Mouse (Mus musculus): ENCODE measurements at regions not wholly inside any gene's neighbourhood (a gene's known extent, or its start where the extent isn't known, plus 50 kb on each side); places are given as distances from the start of the nearest gene placed in this dataset.

DNA sequence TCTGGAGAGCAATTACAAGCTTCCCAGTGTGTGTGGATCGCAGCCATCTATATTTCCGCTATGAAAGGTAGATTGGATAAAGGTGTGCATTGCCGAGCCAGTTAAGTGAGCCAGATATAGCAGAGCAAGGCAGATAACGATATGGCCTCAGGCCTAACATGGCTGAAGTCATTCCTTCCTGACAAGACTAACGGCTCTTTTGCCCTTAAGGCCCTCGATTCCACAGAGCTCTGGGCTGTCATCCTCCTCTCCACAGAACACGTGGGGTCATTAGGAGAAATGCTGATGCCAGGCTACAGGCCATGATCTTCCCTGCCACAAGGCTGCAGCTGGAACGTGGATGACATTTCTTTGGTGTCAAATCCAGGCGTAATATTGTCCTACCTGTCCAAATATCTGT is 72.7 kb upstream of the Pbx1 start:
- ATAC-seq (ENCODE audit: low FRiP score): peak; percentile 70; the same call in 1 of the 2 replicates
- H3K27ac ChIP-seq (ENCODE audit: low read depth, low read length): no peak overlapping the region

GRCm38 (mm10) chr1:168502266-168502665 is 70.2 kb upstream of the Pbx1 start:
- Histone ChIP-seq H3K9ac (replicated peaks; ENCODE audit: low read length, poor library complexity, severe bottlenecking) (no peak overlapping the region), H3K4me2 (ENCODE audit: low read depth, low read length, poor library complexity, severe bottlenecking) (no peak overlapping the region), H3K9me3 (ENCODE audit: low read length) (no peaks in the 10 kb centered on the region), H3K27ac (ENCODE audit: low read depth, low read length) (no peak overlapping the region), H3K27me3 (ENCODE audit: insufficient read depth, low read length) (no peaks in the 10 kb centered on the region), H3K36me3 (ENCODE audit: insufficient read depth, low read length) (no peaks in the 10 kb centered on the region), H3K4me3 (ENCODE audit: low read depth, low read length) (no peak overlapping the region), H3K4me1 (ENCODE audit: insufficient read depth, low read length) (no peaks in the 10 kb centered on the region)
- 47% methylated on average over 7 of the region's 7 CpGs for WGBS
- no peak for ATAC-seq (ENCODE audit: low FRiP score)
- DNase-seq (ENCODE audit: low spot score): no peak
- TF ChIP-seq CTCF (IDR thresholded peaks at IDR 0.05): no peak

More for the DNA sequence above, 72.7 kb upstream of the Pbx1 start:
- Histone ChIP-seq H3K4me3 (ENCODE audit: low read depth, low read length) (no peak overlapping the region), H3K9ac (replicated peaks; ENCODE audit: low read length, poor library complexity, severe bottlenecking) (no peak overlapping the region), H3K9me3 (ENCODE audit: low read length) (no peaks in the 10 kb centered on the region), H3K4me1 (ENCODE audit: insufficient read depth, low read length) (no peaks in the 10 kb centered on the region), H3K4me2 (ENCODE audit: low read depth, low read length, poor library complexity, severe bottlenecking) (no peak overlapping the region), H3K27me3 (ENCODE audit: insufficient read depth, low read length) (no peaks in the 10 kb centered on the region), H3K36me3 (ENCODE audit: insufficient read depth, low read length) (no peaks in the 10 kb centered on the region)
- DNase-seq (ENCODE audit: low spot score): no peak
- TF ChIP-seq CTCF (IDR thresholded peaks at IDR 0.05): no peak
- 65% methylated on average over 9 of the region's 9 CpGs for WGBS

- no peak for TF ChIP-seq CTCF (IDR thresholded peaks at IDR 0.05)
- Histone ChIP-seq H3K4me3 (ENCODE audit: low read depth, low read length) (no peak overlapping the region), H3K4me1 (ENCODE audit: insufficient read depth, low read length) (no peaks in the 10 kb centered on the region)
Measured at GRCm38 (mm10) chr1:168501375-168502169, 69.5 kb upstream of the Pbx1 start.

DNA sequence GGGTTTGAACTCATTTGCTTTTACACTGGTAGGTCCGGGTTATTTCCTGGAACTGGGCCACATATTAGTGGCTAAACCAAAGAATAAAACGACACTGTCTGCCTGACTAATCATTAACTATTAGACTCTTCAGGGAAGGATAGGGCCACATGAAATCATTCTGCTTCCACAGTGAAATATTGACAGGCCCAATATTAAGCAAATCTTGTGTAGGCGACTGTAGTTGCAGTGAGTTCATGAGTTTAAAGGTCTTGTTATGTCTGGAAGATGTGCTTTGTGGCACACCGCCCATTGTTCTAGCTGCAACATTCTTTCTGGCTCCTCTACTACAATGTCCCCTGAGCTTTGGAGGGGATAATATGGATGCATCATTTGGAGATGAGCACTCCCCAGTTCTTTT is 65.7 kb upstream of the Pbx1 start:
- 0 out of 2 replicates have a peak, but pooled peaks cover 3% of the 10 kb centered on the region for H3K4me1 ChIP-seq (ENCODE audit: insufficient read depth, low read length)
- H3K4me3 ChIP-seq (ENCODE audit: low read depth, low read length): no peak overlapping the region
- TF ChIP-seq CTCF (IDR thresholded peaks at IDR 0.05): no peak

More at GRCm38 (mm10) chr1:168501375-168502169, 69.5 kb upstream of the Pbx1 start:
- no peaks in the 10 kb centered on the region for H3K27me3 ChIP-seq (ENCODE audit: insufficient read depth, low read length)
- no peak overlapping the region for H3K27ac ChIP-seq (ENCODE audit: low read depth, low read length)
- DNase-seq (ENCODE audit: low spot score): no peak
- H3K4me2 ChIP-seq (ENCODE audit: low read depth, low read length, poor library complexity, severe bottlenecking): no peak overlapping the region
- H3K9ac ChIP-seq (replicated peaks; ENCODE audit: low read length, poor library complexity, severe bottlenecking): no peak overlapping the region
- no peaks in the 10 kb centered on the region for H3K36me3 ChIP-seq (ENCODE audit: insufficient read depth, low read length)
- H3K9me3 ChIP-seq (ENCODE audit: low read length): no peaks in the 10 kb centered on the region
- WGBS: 31% methylated on average over 4 of the region's 4 CpGs
- no peak for ATAC-seq (ENCODE audit: low FRiP score)

GRCm38 (mm10) chr1:168495687-168496527 is 63.8 kb upstream of the Pbx1 start:
- Histone ChIP-seq H3K4me2 (ENCODE audit: low read depth, low read length, poor library complexity, severe bottlenecking) (peak overlapping the region; percentile 31), H3K36me3 (ENCODE audit: insufficient read depth, low read length) (no peaks in the 10 kb centered on the region), H3K4me3 (ENCODE audit: low read depth, low read length) (no peak overlapping the region), H3K9me3 (ENCODE audit: low read length) (no peaks in the 10 kb centered on the region), H3K27me3 (ENCODE audit: insufficient read depth, low read length) (no peaks in the 10 kb centered on the region), H3K4me1 (ENCODE audit: insufficient read depth, low read length) (0 out of 2 replicates have a peak, but pooled peaks cover 3% of the 10 kb centered on the region), H3K27ac (ENCODE audit: low read depth, low read length) (0 out of 2 replicates have a peak overlapping the region, but pooled peaks have one; percentile 7), H3K9ac (replicated peaks; ENCODE audit: low read length, poor library complexity, severe bottlenecking) (0 out of 2 replicates have a peak overlapping the region, but pooled peaks have one; percentile 13)
- TF ChIP-seq CTCF (IDR thresholded peaks at IDR 0.05): no peak
- WGBS: 21% methylated on average over 13 of the region's 13 CpGs
- DNase-seq (ENCODE audit: low spot score) (peak; percentile 46), ATAC-seq (ENCODE audit: low FRiP score) (peak; percentile 74)

More for the DNA sequence above, 65.7 kb upstream of the Pbx1 start:
- Histone ChIP-seq H3K9me3 (ENCODE audit: low read length) (no peaks in the 10 kb centered on the region), H3K27ac (ENCODE audit: low read depth, low read length) (no peak overlapping the region), H3K9ac (replicated peaks; ENCODE audit: low read length, poor library complexity, severe bottlenecking) (no peak overlapping the region), H3K36me3 (ENCODE audit: insufficient read depth, low read length) (no peaks in the 10 kb centered on the region), H3K4me2 (ENCODE audit: low read depth, low read length, poor library complexity, severe bottlenecking) (no peak overlapping the region), H3K27me3 (ENCODE audit: insufficient read depth, low read length) (no peaks in the 10 kb centered on the region)
- WGBS: 91% methylated on average over 4 of the region's 4 CpGs
- DNase-seq (ENCODE audit: low spot score): no peak
- ATAC-seq (ENCODE audit: low FRiP score): no peak
